Mouse (Mus musculus) lung, postnatal 0 days (tissue): ENCODE measurements around the gene Traf3ip1.

ENCODE experiments used
- CTCF ChIP-seq: IDR thresholded peaks from 2 replicates; pipeline ENCODE4 v1.5.1; 2016; ENCODE audit warnings: antibody characterized with exemption, mild to moderate bottlenecking
- EP300 ChIP-seq: IDR thresholded peaks from 2 replicates; pipeline ENCODE4 v1.6.1; 2016; ENCODE audit warnings: antibody characterized with exemption, mild to moderate bottlenecking, control low read depth

GRCm38 (mm10) chr1:91485422-91485821 is 9.0 kb upstream of the Traf3ip1 start:
- no peak for TF ChIP-seq CTCF
- TF ChIP-seq EP300: no peak
